Mouse (Mus musculus) ovary, adult 18-20 months (tissue): ENCODE data around the gene Gm2310.
"Not testable (repeated sequence)": the region's sequence is repeated elsewhere in the genome, so short reads cannot be mapped to it uniquely, and the experiment has no call there.

Experiments used
- DNase-seq: peaks from one replicate; pipeline ENCODE4 v3.0.0; 2022; ENCODE audit warnings: low spot score, mixed read lengths

The Gm2310 gene

DNA sequence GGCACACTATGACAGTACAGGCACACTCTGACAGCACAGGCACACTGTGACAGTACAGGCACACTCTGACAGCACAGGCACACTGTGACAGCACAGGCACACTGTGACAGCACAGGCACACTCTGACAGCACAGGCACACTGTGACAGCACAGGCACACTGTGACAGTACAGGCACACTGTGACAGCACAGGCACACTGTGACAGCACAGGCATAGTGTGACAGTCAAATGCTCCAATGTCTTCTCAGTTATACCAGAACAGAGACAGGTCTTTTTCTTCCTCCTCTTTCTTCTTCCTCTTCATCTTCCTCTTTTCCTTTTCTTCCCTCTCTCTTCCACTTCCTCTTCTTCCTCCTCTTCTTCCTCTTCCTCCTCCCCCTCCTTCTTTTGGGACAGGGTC lies at the start of gene Gm2310:
Gene Gm2310, minus strand, starts transcription at position 101 of the 400 bp plus-strand sequence.
- not testable (repeated sequence) for DNase-seq

DNA sequence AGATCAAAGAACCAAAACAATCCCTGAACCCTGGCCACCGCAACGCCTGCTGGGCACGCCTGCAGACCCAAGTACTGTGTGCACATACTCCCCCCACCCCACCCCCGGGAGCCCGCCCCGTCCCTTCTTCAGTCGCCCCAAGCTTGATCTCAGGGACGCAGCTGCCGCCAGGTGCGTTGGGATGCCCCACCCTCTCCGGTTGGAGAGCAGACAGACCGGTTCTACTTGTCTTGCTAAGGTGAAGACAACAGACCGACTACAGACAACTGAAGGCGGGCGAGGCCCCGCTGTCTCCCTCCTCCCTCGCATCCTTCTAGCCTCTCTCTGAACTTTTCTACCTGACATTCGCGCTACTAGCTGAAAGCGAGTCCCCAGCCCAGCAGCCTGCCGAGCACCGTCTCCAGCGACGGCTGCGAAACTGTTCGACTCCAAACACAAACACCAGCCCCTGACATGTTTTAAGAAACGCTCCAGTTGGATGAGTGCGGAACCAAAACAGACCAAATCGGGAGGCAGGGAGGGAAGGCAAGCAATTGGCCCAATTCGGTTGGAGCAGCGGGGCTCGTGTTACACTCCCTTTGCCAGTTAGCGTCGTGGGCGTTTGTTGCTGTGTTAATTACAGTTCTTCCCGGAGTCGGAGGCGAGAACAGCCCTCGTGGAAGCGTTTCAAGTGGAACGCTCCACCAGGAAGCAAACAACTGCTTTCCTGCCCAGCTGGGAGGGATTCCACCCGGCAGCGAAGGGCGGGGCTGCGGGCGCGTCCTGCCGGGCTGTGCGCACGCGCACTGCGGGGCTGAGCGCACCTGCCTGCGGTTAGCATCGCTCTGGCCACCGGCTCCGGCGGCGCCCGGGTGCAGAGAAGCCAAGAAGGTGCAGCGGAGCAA lies 49.1 kb upstream of the Gm2310 start:
- peak; percentile 82 for DNase-seq

DNA sequence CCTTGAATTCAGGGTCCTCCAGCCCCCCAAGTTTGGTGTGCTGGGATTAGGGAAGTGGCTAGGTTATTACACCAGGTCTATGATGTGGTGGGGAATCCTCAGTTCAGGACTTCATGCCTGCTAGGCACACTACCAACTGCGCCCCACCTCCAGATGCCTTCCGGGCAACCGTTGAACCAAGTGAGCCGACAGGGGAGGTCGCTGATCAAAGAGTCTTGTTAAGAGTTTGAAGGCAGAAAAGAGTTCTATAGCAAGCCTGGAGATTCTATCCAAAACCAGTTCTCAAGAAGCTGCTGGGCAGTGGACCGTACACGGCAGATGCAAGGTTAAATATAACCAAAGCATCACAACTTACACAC lies 48.5 kb upstream of the Gm2310 start:
- DNase-seq, result no peak

DNA sequence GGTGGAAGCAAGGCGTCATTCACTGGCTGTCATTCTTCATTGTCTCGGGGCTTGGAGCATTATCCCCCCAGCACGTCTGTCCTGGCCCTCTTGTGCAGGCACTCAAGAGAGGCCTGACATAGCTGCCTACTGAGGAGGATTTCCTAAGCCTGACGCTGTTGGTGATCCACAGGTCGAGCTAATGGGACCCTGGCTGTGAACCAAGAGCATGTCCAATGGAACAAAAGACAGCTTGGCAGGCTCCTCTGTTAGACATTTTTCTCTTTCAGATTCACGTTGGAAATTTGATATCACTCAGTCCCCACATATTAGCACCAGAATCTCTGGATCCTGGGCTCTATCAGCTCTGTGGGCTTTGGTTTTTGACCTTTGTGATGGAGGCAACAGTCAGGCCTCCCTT lies 45.7 kb upstream of the Gm2310 start:
- DNase-seq, result no peak

DNA sequence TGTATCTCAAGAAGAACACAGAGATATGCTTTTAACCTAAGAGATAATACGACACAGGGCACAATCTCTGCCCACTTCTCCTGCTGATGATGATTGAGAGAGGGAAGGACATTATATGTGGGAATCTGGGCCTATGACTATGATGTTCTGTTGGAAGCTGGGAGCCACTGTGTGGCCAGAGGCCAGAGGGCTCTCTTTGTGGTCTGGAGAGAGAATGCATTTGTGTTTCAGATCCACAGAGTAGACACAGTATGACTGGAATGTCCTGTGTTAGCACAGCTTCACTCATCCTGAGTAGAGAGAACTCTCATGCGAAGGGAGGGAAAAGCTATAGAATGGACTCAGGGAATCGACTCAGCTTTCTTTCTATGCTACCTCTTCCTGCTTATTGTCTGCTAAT lies 44.6 kb upstream of the Gm2310 start:
- DNase-seq, result no peak

DNA sequence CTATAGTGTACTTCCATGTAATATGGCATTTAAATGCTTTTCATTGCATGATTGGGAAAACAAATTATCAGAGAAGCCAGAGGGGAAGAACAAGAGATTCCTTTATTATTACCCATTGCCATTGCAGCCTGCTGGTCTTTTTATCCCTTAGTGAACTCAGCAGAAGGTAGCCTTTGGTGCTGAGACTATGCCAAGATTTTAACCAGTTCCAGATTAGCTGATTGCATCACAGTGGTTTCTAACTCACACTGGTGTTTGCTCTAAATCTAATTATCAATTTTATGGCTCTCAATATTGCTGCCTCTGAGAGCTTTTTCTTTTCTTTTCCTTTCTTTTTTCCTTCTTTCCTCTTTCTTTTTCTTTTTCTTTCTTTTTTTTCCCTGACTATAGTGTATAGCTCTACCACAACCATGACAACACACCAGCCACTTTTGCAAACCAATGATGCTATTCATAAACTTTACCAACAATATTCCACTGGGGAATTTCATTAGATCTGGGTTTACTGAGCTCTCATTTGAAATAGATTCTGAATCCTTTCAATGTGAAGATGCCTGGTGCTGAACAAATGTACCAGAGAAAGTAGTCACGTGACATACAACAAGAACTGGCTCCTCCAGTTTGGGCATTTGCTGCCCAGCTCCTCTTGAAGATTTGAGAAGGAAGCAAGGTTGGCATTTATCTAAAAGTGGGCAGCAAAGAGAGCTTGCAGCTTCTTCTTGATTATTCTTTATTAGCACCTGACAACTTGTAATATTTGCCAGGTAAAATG lies 43.9 kb upstream of the Gm2310 start:
- no peak for DNase-seq

DNA sequence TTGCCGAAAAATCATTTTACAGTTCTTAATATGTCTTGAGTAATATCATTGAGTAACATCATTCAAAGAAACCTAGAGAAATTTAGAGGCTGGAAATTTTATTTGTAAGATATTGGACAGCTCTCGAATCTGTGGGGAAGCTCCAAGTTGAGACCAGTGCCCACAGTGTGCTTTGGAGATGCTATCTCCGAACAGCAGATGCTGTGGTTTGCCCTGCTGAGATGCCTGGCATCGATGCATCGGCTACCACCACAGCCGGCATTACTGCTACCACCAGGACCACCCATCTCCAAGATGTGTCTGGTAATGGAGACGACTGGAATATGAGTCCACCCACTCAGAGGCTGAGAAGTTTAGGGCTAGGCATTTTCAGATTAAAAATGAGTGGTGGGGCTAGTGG lies 43.0 kb upstream of the Gm2310 start:
- no peak for DNase-seq

DNA sequence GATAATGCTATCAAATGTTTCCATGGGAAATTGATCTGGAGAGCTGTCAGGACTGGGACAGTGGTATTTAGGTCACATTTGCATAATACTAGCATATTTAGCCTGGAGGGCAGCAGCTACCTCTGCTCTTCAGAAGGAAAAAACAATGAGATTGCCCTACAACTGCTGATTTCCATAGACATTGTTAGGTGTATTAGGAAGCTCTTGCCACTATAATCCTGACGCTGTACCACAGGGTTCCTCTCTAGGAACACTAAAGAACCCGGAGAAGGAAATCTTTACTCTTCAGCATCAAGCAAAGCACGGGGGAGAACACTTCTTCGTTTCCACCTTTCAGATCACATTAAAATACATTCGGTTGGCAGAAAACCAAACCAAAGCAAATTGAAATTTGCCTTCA lies 11.4 kb upstream of the Gm2310 start:
- DNase-seq, result no peak

DNA sequence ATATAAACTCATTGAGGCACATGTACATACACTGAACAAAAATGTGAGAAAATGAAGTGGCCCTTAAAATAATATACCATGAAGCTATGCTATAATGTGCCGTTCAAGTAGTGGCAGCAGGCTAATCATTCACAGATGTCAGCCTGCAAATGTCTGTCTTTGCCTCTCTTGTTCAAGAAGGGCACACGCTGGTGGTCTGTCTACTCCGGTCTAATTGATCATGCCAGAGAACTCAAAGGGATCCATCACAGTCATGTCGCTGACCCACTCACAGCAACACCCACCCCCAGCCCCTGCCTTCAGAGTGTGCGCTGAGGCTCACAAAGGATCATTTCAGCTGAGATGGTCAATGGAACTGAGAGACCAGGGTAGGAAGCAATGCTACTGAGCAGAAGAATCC lies 6.8 kb downstream of the Gm2310 start:
- DNase-seq, result no peak

DNA sequence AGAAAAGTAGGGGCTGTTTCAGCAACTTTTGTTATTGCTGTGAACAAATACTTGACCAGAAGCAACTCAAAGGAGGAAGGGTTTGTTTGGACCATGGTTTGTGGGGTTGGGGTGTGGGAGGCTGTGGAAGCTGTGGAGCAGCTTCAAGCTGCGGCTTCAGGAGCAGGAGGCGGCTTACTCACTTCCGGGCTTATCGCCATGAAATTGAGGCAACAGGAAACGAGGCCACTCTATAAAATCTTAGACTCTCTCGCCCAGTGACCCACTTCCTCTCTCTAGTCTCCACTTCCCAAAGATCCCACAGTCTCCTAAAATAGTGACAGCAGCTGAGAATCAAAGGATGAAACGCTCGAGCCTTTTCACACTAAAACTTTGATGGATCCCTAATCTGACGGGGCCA lies 7.9 kb downstream of the Gm2310 start:
- DNase-seq, result no peak

DNA sequence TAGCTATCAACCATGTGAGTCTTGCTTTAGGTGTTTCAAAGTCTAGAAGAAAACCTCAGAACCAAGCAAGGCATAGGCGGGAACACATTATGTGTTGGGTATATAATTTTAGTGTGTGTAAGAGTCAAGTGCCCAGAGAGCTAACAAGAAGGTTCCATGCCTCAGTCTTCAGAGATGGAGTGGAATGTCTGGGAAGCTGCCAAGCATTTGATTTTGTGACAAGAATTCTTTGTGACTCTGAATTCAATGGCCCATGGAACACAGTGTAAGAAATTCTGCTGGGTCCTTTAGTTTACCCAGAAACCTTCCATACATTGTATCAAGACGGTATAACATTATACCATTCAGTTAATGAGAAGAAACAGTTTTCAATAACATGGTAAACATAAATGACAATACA lies 17.3 kb downstream of the Gm2310 start:
- DNase-seq, result no peak

DNA sequence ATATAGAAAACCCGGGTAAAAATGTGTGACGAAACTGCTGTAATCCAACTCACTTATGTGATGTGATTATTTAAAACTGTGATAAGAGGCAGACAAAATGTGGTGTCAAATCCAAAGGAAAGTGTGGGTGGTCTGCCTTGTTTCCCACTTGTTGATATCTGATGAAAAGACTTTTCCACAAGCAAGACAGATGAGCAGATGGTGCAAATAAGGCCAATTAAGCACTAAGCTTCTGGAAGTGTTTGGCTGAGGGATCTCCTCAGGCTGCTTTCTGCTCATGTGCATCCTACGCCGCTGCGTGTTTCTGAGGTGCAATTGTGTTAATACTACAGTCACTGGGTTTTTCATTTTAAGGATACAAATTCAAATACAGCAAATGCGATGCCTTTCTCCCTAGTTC lies 34.5 kb downstream of the Gm2310 start:
- DNase-seq, result no peak

DNA sequence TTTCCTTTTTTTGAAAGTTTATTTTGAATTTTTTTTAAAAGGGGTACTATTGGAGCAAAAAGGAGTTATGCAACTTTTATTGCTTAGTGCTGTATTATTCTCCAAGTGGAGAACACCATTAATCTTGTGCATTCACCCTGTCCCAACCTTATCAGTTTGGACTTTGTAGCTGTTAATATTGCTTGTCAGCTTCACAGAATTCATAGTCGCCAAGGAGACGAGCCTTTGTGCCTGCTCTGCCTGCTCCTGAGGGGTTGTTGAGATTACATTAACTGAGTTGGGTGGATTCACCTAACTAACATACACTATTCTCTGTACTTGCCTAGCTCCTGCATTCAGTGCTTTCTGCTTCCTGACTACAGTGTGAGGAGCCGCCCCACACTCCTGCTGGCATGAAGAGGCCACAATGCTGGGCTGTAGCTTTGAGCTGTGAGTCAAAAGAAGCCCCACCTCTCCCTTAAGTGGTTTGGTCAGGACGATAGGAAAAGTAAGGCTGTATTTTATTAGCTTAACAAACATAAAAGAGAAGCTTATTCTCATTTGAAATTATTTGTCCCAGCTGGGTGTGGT lies 50.7 kb downstream of the Gm2310 start:
- no peak for DNase-seq
